Mouse (Mus musculus) heart, adult 10 weeks (tissue): Measurements from ENCODE around the gene Vmn1r201. TPM values are rescaled to one million over a fixed set of nuclear protein-coding genes. Genes with fewer than 3 reads are reported as not detected.

Experiments
- polyA plus RNA-seq: library from polyadenylated mRNA; stranded (reverse); fragments of 350-450 nt; fragmentation: Illumina TruSeq; extraction: RNeasy Lipid Tissue Mini Kit (QIAGEN cat#74804); gene quantifications from one replicate; pipeline ENCODE4 v1.2.3, GENCODE M21; 2014; ENCODE audit warnings: low read depth, low replicate concordance

The Vmn1r201 gene
- polyA plus RNA-seq = not detected

DNA sequence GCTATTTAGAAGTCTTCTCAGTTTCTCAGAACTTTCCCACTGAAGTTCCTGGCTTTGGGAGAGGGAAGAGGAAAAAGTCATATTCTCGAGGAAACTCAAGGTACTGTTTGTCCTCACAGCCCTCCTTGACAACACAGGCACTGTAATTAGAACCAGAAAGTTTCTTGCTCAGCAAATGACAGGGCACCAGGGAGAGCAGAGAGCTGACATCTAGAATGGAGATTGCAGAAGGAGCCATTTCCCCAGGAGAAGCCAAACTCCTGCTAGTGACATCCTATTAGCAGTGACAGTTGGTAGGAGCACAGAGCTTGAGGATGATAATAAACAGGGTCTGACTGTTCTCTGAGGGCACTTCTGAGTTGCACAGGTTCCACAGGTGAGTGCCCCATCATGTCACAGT, at the start of gene Vmn1r201:
Gene Vmn1r201 (plus strand): TSS at position 301 of the 400 bp plus-strand sequence.

DNA sequence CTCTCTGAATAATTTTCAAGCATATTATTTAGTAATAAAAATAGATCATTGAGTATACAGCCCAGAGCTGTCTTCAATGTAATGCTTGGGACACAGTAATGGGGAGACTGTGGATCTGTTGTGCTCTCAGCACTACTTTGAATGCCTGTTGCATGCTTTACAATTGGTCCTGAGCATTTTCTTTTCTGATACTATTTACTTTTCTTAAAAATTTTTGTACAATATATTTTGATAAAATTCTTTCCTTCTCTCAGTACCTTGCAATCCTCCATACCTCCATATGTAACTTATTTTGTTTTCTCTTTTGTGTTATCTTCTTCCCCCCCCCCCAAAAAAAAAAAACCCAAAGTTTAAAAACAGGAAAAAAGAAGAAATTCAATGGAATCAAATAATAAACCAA, 33.6 kb downstream of the Vmn1r201 start, which contains the start of gene Vmn1r202:
Gene Vmn1r202 (minus strand): TSS at position 101 of the 400 bp plus-strand sequence.

DNA sequence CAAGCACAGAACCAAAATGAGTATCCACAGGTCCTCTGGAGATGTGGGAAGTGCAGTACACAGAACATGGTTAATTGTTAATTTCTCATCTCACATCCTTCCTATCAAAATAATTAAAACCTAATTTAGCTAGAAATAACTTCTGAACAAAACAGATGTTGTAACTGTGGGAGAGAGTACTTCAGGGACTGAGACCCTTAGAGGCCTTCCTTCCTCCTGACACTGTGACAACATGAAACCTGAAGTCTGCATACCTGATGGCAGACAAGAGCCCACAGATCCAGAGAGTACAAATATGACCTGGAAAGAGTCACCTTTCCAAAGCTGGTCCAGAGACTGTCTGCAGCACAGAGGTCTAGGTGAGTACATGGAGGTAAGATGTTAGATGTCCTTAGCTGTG, 46.1 kb downstream of the Vmn1r201 start, which contains the start of gene Vmn1r203:
Gene Vmn1r203 (plus strand): TSS at position 301 of the 400 bp plus-strand sequence.

Other genes with a start within 250 kb of the Vmn1r201 start
- not detected for gene Vmn1r193, start 248.8 kb upstream of the Vmn1r201 start, polyA plus RNA-seq
- not detected for gene Vmn1r194, start 227.7 kb upstream of the Vmn1r201 start, polyA plus RNA-seq
- gene Vmn1r195, start 201.4 kb upstream of the Vmn1r201 start, polyA plus RNA-seq = not detected
- gene Vmn1r196, start 182.0 kb upstream of the Vmn1r201 start, polyA plus RNA-seq = not detected
- not detected for gene Vmn1r197, start 147.3 kb upstream of the Vmn1r201 start, polyA plus RNA-seq
- not detected for gene Vmn1r198, start 121.6 kb upstream of the Vmn1r201 start, polyA plus RNA-seq
- gene Vmn1r199, start 92.1 kb upstream of the Vmn1r201 start, polyA plus RNA-seq = not detected
- not detected for gene Vmn1r200, start 81.5 kb upstream of the Vmn1r201 start, polyA plus RNA-seq
- gene Vmn1r202, start 33.5 kb downstream of the Vmn1r201 start, polyA plus RNA-seq = not detected
- gene Vmn1r203, start 46.2 kb downstream of the Vmn1r201 start, polyA plus RNA-seq = not detected
- not detected for gene Vmn1r204, start 81.3 kb downstream of the Vmn1r201 start, polyA plus RNA-seq
- not detected for gene Vmn1r205, start 121.1 kb downstream of the Vmn1r201 start, polyA plus RNA-seq
- not detected for gene Vmn1r206, start 152.3 kb downstream of the Vmn1r201 start, polyA plus RNA-seq